Mouse (Mus musculus): ENCODE measurements around the gene Mb. TPM values are rescaled to one million over a fixed set of nuclear protein-coding genes. Genes with fewer than 3 reads are reported as not detected.

Gene Mb
- total RNA-seq (2021) = under 1 TPM in 1 of 2 experiments, not detected in 1; 0.33 TPM
- long read RNA-seq, experiment 1, partial matches to known transcripts = 0 of 1 reads
- long read RNA-seq, experiment 1, other reads (novel, unspliced or antisense) = 1 of 1 reads
- long read RNA-seq, experiment 2 = 0 reads

DNA sequence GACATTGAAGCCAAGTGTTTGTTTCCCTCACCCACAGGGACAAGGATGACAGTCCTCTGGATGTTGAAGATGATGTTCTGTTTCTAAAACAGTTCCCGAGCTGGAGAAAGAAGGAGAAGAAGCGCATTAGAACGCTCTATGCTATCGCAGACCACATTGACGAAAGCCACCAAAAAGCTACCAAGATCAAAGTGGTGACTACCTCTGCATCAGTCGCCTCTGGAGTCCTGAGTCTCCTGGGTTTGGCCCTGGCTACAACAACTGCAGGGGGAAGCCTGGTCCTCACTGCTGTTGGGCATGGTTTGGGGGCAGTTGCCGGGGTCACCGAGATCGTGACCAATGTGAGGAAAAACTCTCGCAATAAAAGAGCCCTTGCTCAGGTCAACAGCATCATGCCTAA, at the start of gene Mb:
Gene Mb (minus strand): TSS at position 101 of the 400 bp plus-strand sequence.
- DNase-seq (ENCODE audit: extremely low spot score in 1 of 2, low spot score in 2 of 2) = no peak
- Histone ChIP-seq H3K4me3 (no peak within 1 kb of the TSS), H3K27ac (no peak within 1 kb of the TSS)
- intact Hi-C loops (cut with DNase I) = no loop called here
- TF ChIP-seq CTCF (IDR thresholded peaks at IDR 0.05) = no peak

- intact Hi-C loops (cut with DNase I) = no loop called here
- DNase-seq (ENCODE audit: extremely low spot score in 1 of 2, low spot score in 2 of 2) = no peak
- Histone ChIP-seq H3K4me3 (no peak overlapping the region), H3K27ac (no peak overlapping the region; the same call in 1 of the 2 replicates)
- no peak for TF ChIP-seq CTCF (IDR thresholded peaks at IDR 0.05)
Measured at GRCm38 (mm10) chr15:77099756-77100155, 49.3 kb upstream of the Mb start.

DNA sequence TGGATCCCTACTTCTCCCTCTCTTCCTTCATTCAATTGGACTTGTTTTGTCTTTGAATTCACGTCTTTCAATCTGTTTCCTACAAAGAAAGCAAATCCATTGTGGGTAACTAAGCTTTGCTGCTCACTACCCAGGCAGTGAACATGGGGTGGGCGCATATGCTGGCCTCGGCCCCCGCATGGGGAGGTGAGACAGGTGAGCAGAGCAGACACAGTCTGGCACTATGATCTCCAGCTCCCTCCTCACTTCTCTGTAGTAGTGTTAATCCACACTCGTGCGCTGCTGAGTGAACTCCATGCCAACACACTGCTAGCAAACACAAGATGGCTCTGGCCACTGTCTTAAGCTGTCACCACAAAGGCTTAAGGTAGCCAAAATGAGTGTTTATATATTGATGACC, 46.9 kb upstream of the Mb start:
- TF ChIP-seq CTCF (IDR thresholded peaks at IDR 0.05) = no peak
- no peak for DNase-seq (ENCODE audit: extremely low spot score in 1 of 2, low spot score in 2 of 2)
- Histone ChIP-seq H3K4me3 (no peak overlapping the region), H3K27ac (no peak overlapping the region)
- intact Hi-C loops (cut with DNase I) = no loop called here

GRCm38 (mm10) chr15:77095216-77095615, 44.7 kb upstream of the Mb start:
- intact Hi-C loops (cut with DNase I) = no loop called here
- TF ChIP-seq CTCF (IDR thresholded peaks at IDR 0.05) = no peak
- Histone ChIP-seq H3K4me3 (no peak overlapping the region), H3K27ac (no peak overlapping the region)
- no peak for DNase-seq (ENCODE audit: extremely low spot score in 1 of 2, low spot score in 2 of 2)

GRCm38 (mm10) chr15:77094431-77094830, 44.0 kb upstream of the Mb start:
- TF ChIP-seq CTCF (IDR thresholded peaks at IDR 0.05) = no peak
- Histone ChIP-seq H3K4me3 (no peak overlapping the region), H3K27ac (no peak overlapping the region)
- intact Hi-C loops (cut with DNase I) = no loop called here
- DNase-seq (ENCODE audit: extremely low spot score in 1 of 2, low spot score in 2 of 2) = no peak

DNA sequence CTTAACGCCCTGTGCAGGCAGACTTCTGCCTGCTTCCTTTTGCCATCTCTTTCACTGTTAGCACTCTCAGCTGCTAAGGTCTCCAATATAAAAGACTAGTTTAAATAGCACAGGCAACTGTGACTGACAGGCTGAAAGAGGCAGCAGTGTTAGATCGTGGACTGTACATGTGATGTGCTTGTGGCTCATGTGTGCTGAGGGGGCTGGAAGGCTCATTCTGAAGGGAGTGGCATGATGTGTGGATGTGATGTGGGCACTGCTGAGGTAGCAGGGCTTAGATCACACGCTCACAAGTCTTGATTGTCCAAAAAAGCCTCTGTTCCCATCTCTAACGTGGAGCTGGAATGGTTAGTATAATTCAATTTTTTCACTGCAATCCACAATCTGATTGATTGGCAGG, 40.9 kb upstream of the Mb start:
- intact Hi-C loops (cut with DNase I) = no loop called here
- DNase-seq (ENCODE audit: extremely low spot score in 1 of 2, low spot score in 2 of 2) = no peak
- H3K4me3 ChIP-seq = no peak overlapping the region
- no peak for TF ChIP-seq CTCF (IDR thresholded peaks at IDR 0.05)
- H3K27ac ChIP-seq = peak overlapping the region; percentile 2; the same call in 1 of the 2 replicates

- Histone ChIP-seq H3K4me3 (no peak overlapping the region), H3K27ac (peak overlapping the region; percentile 16; the same call in 1 of the 2 replicates)
- intact Hi-C loops (cut with DNase I) = no loop called here
- DNase-seq (ENCODE audit: extremely low spot score in 1 of 2, low spot score in 2 of 2) = no peak
- TF ChIP-seq CTCF (IDR thresholded peaks at IDR 0.05) = no peak
Measured at GRCm38 (mm10) chr15:77090531-77090930, 40.1 kb upstream of the Mb start.

DNA sequence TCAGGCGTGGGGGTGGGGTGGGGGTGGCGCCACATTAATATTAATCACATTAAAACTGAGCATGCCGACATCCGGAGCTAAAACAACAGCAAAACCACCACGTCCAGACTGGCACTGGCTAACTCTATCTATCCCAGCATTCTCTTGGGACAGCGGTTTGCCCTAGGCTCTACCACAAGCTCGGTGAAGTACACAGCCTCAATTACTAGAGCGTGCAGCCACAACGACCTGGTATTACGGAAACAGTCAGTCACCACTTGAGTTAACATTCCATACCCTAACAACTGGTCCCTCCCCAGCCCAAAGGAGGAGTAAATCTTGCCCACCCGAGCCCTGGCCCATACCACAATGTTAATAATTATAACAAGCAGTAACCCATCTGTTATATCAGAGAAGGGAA, 38.8 kb upstream of the Mb start:
- no peak overlapping the region for H3K4me3 ChIP-seq
- no peak for DNase-seq (ENCODE audit: extremely low spot score in 1 of 2, low spot score in 2 of 2)
- intact Hi-C loops (cut with DNase I) = no loop called here
- no peak for TF ChIP-seq CTCF (IDR thresholded peaks at IDR 0.05)
- H3K27ac ChIP-seq = no peak overlapping the region

DNA sequence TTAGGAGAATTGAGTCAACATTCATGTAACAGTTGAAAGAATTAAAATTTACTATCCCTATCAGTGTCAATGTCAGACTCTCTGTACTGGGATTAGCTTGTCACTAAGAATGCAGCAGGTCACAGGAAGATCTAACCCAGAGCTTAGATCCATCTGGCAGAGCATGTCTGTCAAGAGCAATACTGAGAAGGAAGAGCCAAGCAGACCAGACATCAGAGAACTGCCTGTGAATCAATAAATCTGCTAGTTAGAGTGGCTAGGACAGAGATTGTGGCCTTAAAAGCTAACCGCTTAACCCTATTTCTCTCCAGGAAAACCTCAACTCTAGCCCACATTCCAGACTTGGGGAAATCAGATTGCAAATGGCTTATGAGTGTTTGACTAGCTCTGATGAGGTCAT, 36.0 kb upstream of the Mb start:
- Histone ChIP-seq H3K4me3 (no peak overlapping the region), H3K27ac (no peak overlapping the region)
- TF ChIP-seq CTCF (IDR thresholded peaks at IDR 0.05) = no peak
- DNase-seq (ENCODE audit: extremely low spot score in 1 of 2, low spot score in 2 of 2) = no peak
- intact Hi-C loops (cut with DNase I) = no loop called here

DNA sequence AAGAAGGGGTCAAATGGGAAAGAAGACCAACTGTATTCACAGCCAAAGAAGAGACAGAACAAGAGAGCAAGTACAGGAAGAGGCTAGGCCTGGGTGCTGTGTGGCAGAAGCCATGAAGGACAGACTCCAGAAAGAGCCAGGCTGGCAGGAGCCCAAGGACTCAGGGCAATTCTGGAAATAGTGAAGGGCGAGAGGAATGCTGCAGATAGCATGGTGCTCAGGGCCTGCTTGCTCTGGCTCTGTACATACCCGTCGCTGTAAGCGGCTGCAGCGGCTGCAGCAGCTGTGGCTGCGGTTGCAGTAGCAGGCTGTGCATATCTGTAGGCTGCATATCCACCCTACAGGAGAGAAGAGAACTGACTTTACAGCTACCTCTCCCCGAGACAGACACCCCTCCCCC, 35.3 kb upstream of the Mb start:
- no peak for DNase-seq (ENCODE audit: extremely low spot score in 1 of 2, low spot score in 2 of 2)
- Histone ChIP-seq H3K27ac (no peak overlapping the region), H3K4me3 (no peak overlapping the region)
- no peak for TF ChIP-seq CTCF (IDR thresholded peaks at IDR 0.05)
- intact Hi-C loops (cut with DNase I) = no loop called here

DNA sequence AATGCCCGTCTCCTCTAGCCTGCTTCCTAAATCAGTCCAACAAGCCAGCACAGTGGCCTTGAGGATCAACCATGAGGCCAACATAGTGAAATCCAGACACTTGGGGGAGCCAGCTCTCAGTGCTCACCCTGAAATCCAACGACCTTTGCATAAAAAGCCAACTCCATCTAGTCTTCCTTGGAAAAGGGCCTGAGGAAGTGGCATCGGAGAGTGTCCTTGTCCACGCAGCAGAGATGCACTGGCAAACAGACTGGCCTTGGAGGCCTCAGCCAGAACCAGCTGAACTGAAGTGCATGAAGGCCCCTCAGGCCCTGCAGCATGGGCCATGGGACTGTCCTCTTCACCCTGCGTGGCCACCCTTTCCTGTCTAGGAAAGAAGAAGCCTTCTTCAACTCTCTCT, 31.0 kb upstream of the Mb start:
- peak overlapping the region; percentile 61 for H3K27ac ChIP-seq
- intact Hi-C loops (cut with DNase I) = no loop called here
- TF ChIP-seq CTCF (IDR thresholded peaks at IDR 0.05) = no peak; the same call in 1 of the 2 replicates
- no peak overlapping the region for H3K4me3 ChIP-seq
- DNase-seq (ENCODE audit: extremely low spot score in 1 of 2, low spot score in 2 of 2) = no peak

GRCm38 (mm10) chr15:77080684-77081254, 30.3 kb upstream of the Mb start:
- Histone ChIP-seq H3K4me3 (no peak overlapping the region), H3K27ac (peak overlapping the region; percentile 61)
- intact Hi-C loops (cut with DNase I) = no loop called here
- DNase-seq (ENCODE audit: extremely low spot score in 1 of 2, low spot score in 2 of 2) = no peak
- TF ChIP-seq CTCF (IDR thresholded peaks at IDR 0.05) = no peak

DNA sequence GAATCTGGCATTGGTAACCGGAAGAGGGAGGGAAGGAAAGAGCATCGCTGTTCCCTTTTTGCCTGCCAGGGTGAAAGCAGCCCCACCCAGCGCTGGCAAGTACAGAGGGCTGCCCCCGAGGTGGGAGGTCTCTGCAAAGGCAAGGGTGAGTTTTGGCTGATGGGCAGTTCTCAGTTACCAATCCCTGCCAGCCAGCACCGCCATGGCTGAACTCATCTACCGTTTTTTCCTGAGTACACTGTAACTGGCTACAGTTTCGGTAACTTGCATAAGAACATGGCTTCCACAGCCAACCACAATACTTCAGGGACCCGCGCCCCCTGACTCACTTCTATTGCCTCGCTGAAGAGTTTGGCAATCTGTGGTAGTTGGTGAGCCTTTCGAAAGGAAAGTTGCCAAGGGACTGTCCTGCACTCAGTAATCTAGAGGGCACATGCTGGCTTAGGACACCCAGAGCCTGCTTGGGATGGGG, 29.5 kb upstream of the Mb start:
- intact Hi-C loops (cut with DNase I) = no loop called here
- TF ChIP-seq CTCF (IDR thresholded peaks at IDR 0.05) = no peak
- DNase-seq (ENCODE audit: extremely low spot score in 1 of 2, low spot score in 2 of 2) = no peak
- Histone ChIP-seq H3K27ac (peak overlapping the region; percentile 59), H3K4me3 (no peak overlapping the region)
